Mouse (Mus musculus) cortical plate, adult 2 months (tissue): Measurements from ENCODE around the gene Tfrc. TPM values are rescaled to one million over a fixed set of nuclear protein-coding genes. Genes with fewer than 3 reads are reported as not detected.

Source experiments
- H3K27ac ChIP-seq: fragments of 200-500 bp; 2 replicates; pipeline ENCODE4 v1.5.1; 2012; ENCODE audit warnings: low read length, control low read depth, inconsistent platforms; ENCODE audit not compliant: insufficient read depth
- H3K4me1 ChIP-seq: fragments of 200-500 bp; 2 replicates; pipeline ENCODE4 v1.6.1; 2011; ENCODE audit warnings: low read length; ENCODE audit not compliant: control insufficient read depth, insufficient read depth
- H3K4me3 ChIP-seq: fragments of 200-500 bp; 2 replicates; pipeline ENCODE4 v1.5.1; 2011; ENCODE audit warnings: mild to moderate bottlenecking, low read length, control low read depth; ENCODE audit not compliant: insufficient read depth
- CTCF ChIP-seq: fragments of 200-500 bp; IDR thresholded peaks from 2 replicates; pipeline ENCODE4 v1.5.1; 2011; ENCODE audit warnings: mild to moderate bottlenecking, control low read depth, low read length; ENCODE audit not compliant: insufficient read depth; ENCODE audit errors: extremely low read depth
- POLR2A ChIP-seq: fragments of 200-500 bp; IDR thresholded peaks from 2 replicates; pipeline ENCODE4 v1.6.1; 2011; ENCODE audit warnings: mild to moderate bottlenecking, low read length, control low read depth; ENCODE audit not compliant: insufficient read depth; ENCODE audit errors: extremely low read depth
- polyA plus RNA-seq: library from polyadenylated mRNA; depleted of rRNA; stranded (reverse); fragments of >200 nt; gene quantifications from 2 replicates; pipeline ENCODE4 v1.2.3, GENCODE M21; 2012

The Tfrc gene
- polyA plus RNA-seq, 1 experiment: 82.2 TPM

- no peak for TF ChIP-seq POLR2A
- no peak for TF ChIP-seq CTCF
- peak overlapping the region; percentile 63 for H3K4me3 ChIP-seq
- peak overlapping the region; percentile 2; the same call in 1 of the 2 replicates for H3K27ac ChIP-seq
- peaks cover 4% of the 10 kb centered on the region for H3K4me1 ChIP-seq
Measured at GRCm38 (mm10) chr16:32644069-32644800, 35.5 kb downstream of the Tfrc start.

- TF ChIP-seq POLR2A (no peak), CTCF (no peak)
- H3K27ac ChIP-seq: peak overlapping the region; percentile 2; the same call in 1 of the 2 replicates
- peak overlapping the region; percentile 63 for H3K4me3 ChIP-seq
- H3K4me1 ChIP-seq: peaks cover 4% of the 10 kb centered on the region
Measured at GRCm38 (mm10) chr16:32644801-32645170, 36.1 kb downstream of the Tfrc start.

- H3K4me1 ChIP-seq: peaks cover 4% of the 10 kb centered on the region
- peak overlapping the region; percentile 63 for H3K4me3 ChIP-seq
- H3K27ac ChIP-seq: no peak overlapping the region
- TF ChIP-seq POLR2A (peak; percentile 16; the same call in 1 of the 2 replicates), CTCF (no peak; the same call in 1 of the 2 replicates)
Measured at GRCm38 (mm10) chr16:32645361-32645914, 36.7 kb downstream of the Tfrc start.

- TF ChIP-seq CTCF (no peak), POLR2A (no peak)
- Histone ChIP-seq H3K4me1 (peaks cover 4% of the 10 kb centered on the region), H3K27ac (no peak overlapping the region), H3K4me3 (peak overlapping the region; percentile 63)
Measured at GRCm38 (mm10) chr16:32646014-32646413, 37.3 kb downstream of the Tfrc start.

- no peak for TF ChIP-seq POLR2A
- no peak for TF ChIP-seq CTCF
- peaks cover 4% of the 10 kb centered on the region for H3K4me1 ChIP-seq
- H3K4me3 ChIP-seq: no peak overlapping the region
- H3K27ac ChIP-seq: no peak overlapping the region
Measured at GRCm38 (mm10) chr16:32647712-32648111, 39.0 kb downstream of the Tfrc start.

- no peak overlapping the region for H3K27ac ChIP-seq
- H3K4me3 ChIP-seq: no peak overlapping the region
- H3K4me1 ChIP-seq: peaks cover 4% of the 10 kb centered on the region
- TF ChIP-seq POLR2A (no peak), CTCF (no peak)
Measured at GRCm38 (mm10) chr16:32650461-32650860, 41.7 kb downstream of the Tfrc start.

GRCm38 (mm10) chr16:32650974-32651618, 42.4 kb downstream of the Tfrc start:
- H3K27ac ChIP-seq: no peak overlapping the region
- no peak overlapping the region for H3K4me3 ChIP-seq
- peaks cover 5% of the 10 kb centered on the region for H3K4me1 ChIP-seq
- TF ChIP-seq POLR2A (no peak), CTCF (no peak)

GRCm38 (mm10) chr16:32654071-32654733, 45.5 kb downstream of the Tfrc start:
- Histone ChIP-seq H3K4me3 (no peak overlapping the region), H3K27ac (no peak overlapping the region)
- TF ChIP-seq CTCF: no peak
- no peak for TF ChIP-seq POLR2A

GRCm38 (mm10) chr16:32655534-32655933, 46.8 kb downstream of the Tfrc start:
- Histone ChIP-seq H3K27ac (no peak overlapping the region), H3K4me3 (no peak overlapping the region), H3K4me1 (peaks cover 5% of the 10 kb centered on the region; the same call in 1 of the 2 replicates)
- no peak for TF ChIP-seq POLR2A
- TF ChIP-seq CTCF: no peak

More at GRCm38 (mm10) chr16:32654071-32654733, 45.5 kb downstream of the Tfrc start:
- H3K4me1 ChIP-seq: peaks cover 1% of the 10 kb centered on the region; the same call in 1 of the 2 replicates
